ENCODE assay signal across 9 mouse cellular contexts in genomic region chr17:28247613-28248012, GRCm38 (mm10). TPM values are rescaled to one million over a fixed set of nuclear protein-coding genes. Genes with fewer than 3 reads are reported as not detected.
DNase-seq lines count a peak whose midpoint lies in the region; ATAC-seq and TF ChIP-seq lines count a peak whose summit lies in the region.
"Had no signal": no experiment of that assay in that cellular context is flagged by ENCODE, and none has a peak within 500 bp of the region (broad histone marks: within the 10 kb centered on the region; RNA-seq: fewer than 3 reads in every experiment).

No protein-coding gene starts in this region.

- peaks cover 18% of the 10 kb centered on the region for H3K4me1 ChIP-seq in stomach, embryonic 16.5 days (ENCODE audit: control insufficient read depth, insufficient read depth, low read length)
- H3K4me1 ChIP-seq in stomach, postnatal 0 days (replicated peaks; ENCODE audit: control insufficient read depth, insufficient read depth): no peaks in the 10 kb centered on the region

- no peak overlapping the region for H3K4me2 ChIP-seq in stomach, embryonic 16.5 days (ENCODE audit: low read depth, low read length)
- no peak overlapping the region for H3K4me2 ChIP-seq in stomach, postnatal 0 days (replicated peaks; ENCODE audit: low read depth)

- H3K9me3 ChIP-seq in stomach, embryonic 16.5 days (replicated peaks; ENCODE audit: control insufficient read depth, low read length): no peaks in the 10 kb centered on the region
- no peaks in the 10 kb centered on the region for H3K9me3 ChIP-seq in stomach, postnatal 0 days (ENCODE audit: control insufficient read depth, low read length)

- 60% methylated on average over 6 of the region's 6 CpGs for WGBS in stomach, embryonic 16.5 days
- 53% methylated on average over 6 of the region's 6 CpGs for whole genome bisulfite sequencing in stomach, postnatal 0 days

- H3K27me3 ChIP-seq in stomach, embryonic 16.5 days (ENCODE audit: control insufficient read depth, insufficient read depth, low read length): no peaks in the 10 kb centered on the region
- H3K27me3 ChIP-seq in stomach, postnatal 0 days (ENCODE audit: control insufficient read depth, insufficient read depth, low read length): no peaks in the 10 kb centered on the region

- ATAC-seq in stomach, embryonic 16.5 days (ENCODE audit: insufficient read depth, low FRiP score): no peak
- no peak for ATAC-seq in stomach, postnatal 0 days (ENCODE audit: low FRiP score, low TSS enrichment)
- no peak for ATAC-seq in inflammation-experienced regulatory T-cells, adult 6 months

- H3K4me3 ChIP-seq in stomach, embryonic 16.5 days (replicated peaks; ENCODE audit: low read length): no peak overlapping the region
- H3K4me3 ChIP-seq in stomach, postnatal 0 days (ENCODE audit: low read depth, low read length): no peak overlapping the region

- no peak for DNase-seq in stomach, postnatal 0 days (ENCODE audit: low spot score)
- peak; percentile 73 to 85 for DNase-seq in heart, adult 9 months (ENCODE audit: low spot score in 2 of 2)
- peak; percentile 44 for DNase-seq in liver
- no peak for DNase-seq in retina, embryonic 14.5 days (ENCODE audit: low spot score)
- DNase-seq in cerebellum, adult 11-12 months: no peak
- DNase-seq in layer of hippocampus, adult 18-20 months (ENCODE audit: low spot score in 2 of 2): no peak
- DNase-seq: adrenal gland, postnatal 14 days had no signal

- no peak for TF ChIP-seq EP300 in stomach, postnatal 0 days (optimal IDR thresholded peaks at IDR 0.05)

- no peaks in the 10 kb centered on the region for H3K36me3 ChIP-seq in stomach, embryonic 16.5 days (ENCODE audit: control insufficient read depth, insufficient read depth, low read length)
- peaks cover 2% of the 10 kb centered on the region; the same call in 1 of the 2 replicates for H3K36me3 ChIP-seq in stomach, postnatal 0 days (ENCODE audit: control insufficient read depth, insufficient read depth, low read length)

- peak overlapping the region; percentile 16; the same call in 1 of the 2 replicates for H3K9ac ChIP-seq in stomach, embryonic 16.5 days (ENCODE audit: low read length)
- H3K9ac ChIP-seq in stomach, postnatal 0 days (ENCODE audit: low read length): no peak overlapping the region

- no peak for TF ChIP-seq CTCF in stomach, postnatal 0 days (IDR thresholded peaks at IDR 0.05; ENCODE audit: low read depth)

- 0 out of 2 replicates have a peak overlapping the region, but pooled peaks have one; percentile 23 for H3K27ac ChIP-seq in stomach, embryonic 16.5 days (ENCODE audit: low read length)
- H3K27ac ChIP-seq in stomach, postnatal 0 days (replicated peaks): no peak overlapping the region

RNA-seq across cellular contexts. Expression of gene Ppard, which starts 15.1 kb away (rescaled TPM):
- 2.8 and 3.0 TPM in 2 replicates for polyA plus RNA-seq in stomach, embryonic 16.5 days (2015; fragmentation: Nextera tagmentation; extraction: Ambion mirVana)
- 3.1 and 3.4 TPM in 2 replicates for polyA plus RNA-seq in stomach, postnatal 0 days (2015; fragmentation: Nextera tagmentation; extraction: Ambion mirVana)
- 1 to 10 TPM; 2.5 to 3.8 (median 3.8) TPM for polyA plus RNA-seq in inflammation-experienced regulatory T-cells, adult 6 months (2017; shearing (Covaris generic))
- 10 to 100 TPM; 22.5 to 26.0 TPM for total RNA-seq in layer of hippocampus, adult 18-20 months (2021)

RNA-seq across cellular contexts. Expression of gene Def6, which starts 40.0 kb away (rescaled TPM):
- polyA plus RNA-seq in stomach, embryonic 16.5 days (2015; fragmentation: Nextera tagmentation; extraction: Ambion mirVana): 8.5 and 8.8 TPM in 2 replicates
- 11.4 and 12.0 TPM in 2 replicates for polyA plus RNA-seq in stomach, postnatal 0 days (2015; fragmentation: Nextera tagmentation; extraction: Ambion mirVana)
- polyA plus RNA-seq in inflammation-experienced regulatory T-cells, adult 6 months (2017; shearing (Covaris generic)): 10 to 100 TPM; 29.7 to 51.9 (median 32.8) TPM
- total RNA-seq in layer of hippocampus, adult 18-20 months (2021): 1 to 10 TPM; 2.0 to 2.9 TPM

Comparison
In these comparisons a context has a peak if more than half of its experiments do, and no peak if none do; other contexts are left out.
1. DNase-seq: peak in heart, adult 9 months (2 of 2) and liver (single experiment); none in stomach, postnatal 0 days (single experiment), retina, embryonic 14.5 days (single experiment), cerebellum, adult 11-12 months (single experiment) and layer of hippocampus, adult 18-20 months (0 of 2).